Mouse (Mus musculus) R1 (cell line): ENCODE data around the gene Capn13.
"Not testable (repeated sequence)": the region's sequence is repeated elsewhere in the genome, so short reads cannot be mapped to it uniquely, and the experiment has no call there.

Experiments
- DNase-seq: peaks from one replicate; pipeline ENCODE4 v3.0.0-alpha.2; 2018; ENCODE audit warnings: low read depth, low spot score

Gene Capn13

GRCm38 (mm10) chr17:73277770-73278169 is 122.9 kb downstream of the Capn13 start:
- DNase-seq: peak; percentile 26

- no peak for DNase-seq
Observed at GRCm38 (mm10) chr17:73275066-73275465, 125.6 kb downstream of the Capn13 start.

- no peak for DNase-seq
Observed at GRCm38 (mm10) chr17:73273809-73274208, 126.9 kb downstream of the Capn13 start.

GRCm38 (mm10) chr17:73271797-73272600 is 128.7 kb downstream of the Capn13 start:
- no peak for DNase-seq

- DNase-seq: no peak
Observed at GRCm38 (mm10) chr17:73270871-73271796, 129.5 kb downstream of the Capn13 start.

GRCm38 (mm10) chr17:73263077-73263501 is 137.6 kb downstream of the Capn13 start:
- peak; percentile 94 for DNase-seq

GRCm38 (mm10) chr17:73262558-73262957 is 138.1 kb downstream of the Capn13 start:
- DNase-seq: no peak

GRCm38 (mm10) chr17:73259258-73259657 is 141.4 kb downstream of the Capn13 start:
- not testable (repeated sequence) for DNase-seq

- DNase-seq: peak; percentile 18
Observed at GRCm38 (mm10) chr17:73258620-73259019, 142.0 kb downstream of the Capn13 start.
